Mouse (Mus musculus) embryo, embryonic 11.5 days (tissue): ENCODE data around the gene Coa6.
"Not testable (repeated sequence)": the region's sequence is repeated elsewhere in the genome, so short reads cannot be mapped to it uniquely, and the experiment has no call there.

Experiments used
- DNase-seq: peaks from one replicate; pipeline ENCODE4 v3.0.0-alpha.2; 2012; ENCODE audit warnings: low read depth, low spot score

Gene Coa6

GRCm38 (mm10) chr8:126422174-126422919 lies at the start of gene Coa6:
Gene Coa6, plus strand, starts transcription at chr8:126422515.
- peak; percentile 94 for DNase-seq

- DNase-seq: no peak
Measured at GRCm38 (mm10) chr8:126379580-126379979, 42.7 kb upstream of the Coa6 start.

- no peak for DNase-seq
Measured at GRCm38 (mm10) chr8:126380141-126380540, 42.2 kb upstream of the Coa6 start.

- DNase-seq: no peak
Measured at GRCm38 (mm10) chr8:126381299-126381698, 41.0 kb upstream of the Coa6 start.

GRCm38 (mm10) chr8:126382216-126382615 lies 40.1 kb upstream of the Coa6 start:
- peak; percentile 16 for DNase-seq

GRCm38 (mm10) chr8:126382749-126383148 lies 39.6 kb upstream of the Coa6 start:
- DNase-seq: no peak

GRCm38 (mm10) chr8:126387566-126387965 lies 34.7 kb upstream of the Coa6 start:
- no peak for DNase-seq

- DNase-seq: no peak
Measured at GRCm38 (mm10) chr8:126391541-126391940, 30.8 kb upstream of the Coa6 start.

- DNase-seq: no peak
Measured at GRCm38 (mm10) chr8:126395386-126395785, 26.9 kb upstream of the Coa6 start.

- no peak for DNase-seq
Measured at GRCm38 (mm10) chr8:126395917-126396316, 26.4 kb upstream of the Coa6 start.

GRCm38 (mm10) chr8:126398349-126398748 lies 24.0 kb upstream of the Coa6 start:
- no peak for DNase-seq

- not testable (repeated sequence) for DNase-seq
Measured at GRCm38 (mm10) chr8:126404550-126404949, 17.8 kb upstream of the Coa6 start.

GRCm38 (mm10) chr8:126405030-126405429 lies 17.3 kb upstream of the Coa6 start:
- DNase-seq: no peak

GRCm38 (mm10) chr8:126420834-126421233 lies 1.5 kb upstream of the Coa6 start:
- DNase-seq: no peak

- no peak for DNase-seq
Measured at GRCm38 (mm10) chr8:126422920-126423300, 595 bp downstream of the Coa6 start.

GRCm38 (mm10) chr8:126424163-126424562 lies 1.8 kb downstream of the Coa6 start:
- no peak for DNase-seq

- no peak for DNase-seq
Measured at GRCm38 (mm10) chr8:126424946-126425345, 2.6 kb downstream of the Coa6 start.

- no peak for DNase-seq
Measured at GRCm38 (mm10) chr8:126429635-126430034, 7.3 kb downstream of the Coa6 start.

GRCm38 (mm10) chr8:126433827-126434226 lies 11.5 kb downstream of the Coa6 start:
- DNase-seq: no peak

- DNase-seq: no peak
Measured at GRCm38 (mm10) chr8:126438937-126439336, 16.6 kb downstream of the Coa6 start.

GRCm38 (mm10) chr8:126451158-126451557 lies 28.8 kb downstream of the Coa6 start:
- no peak for DNase-seq

- no peak for DNase-seq
Measured at GRCm38 (mm10) chr8:126455383-126455782, 33.1 kb downstream of the Coa6 start.

- DNase-seq: no peak
Measured at GRCm38 (mm10) chr8:126460274-126460673, 38.0 kb downstream of the Coa6 start.

GRCm38 (mm10) chr8:126461735-126462134 lies 39.4 kb downstream of the Coa6 start:
- DNase-seq: no peak
